Comparison of ENCODE assay signal across 20 mouse cellular contexts in the genomic region with DNA sequence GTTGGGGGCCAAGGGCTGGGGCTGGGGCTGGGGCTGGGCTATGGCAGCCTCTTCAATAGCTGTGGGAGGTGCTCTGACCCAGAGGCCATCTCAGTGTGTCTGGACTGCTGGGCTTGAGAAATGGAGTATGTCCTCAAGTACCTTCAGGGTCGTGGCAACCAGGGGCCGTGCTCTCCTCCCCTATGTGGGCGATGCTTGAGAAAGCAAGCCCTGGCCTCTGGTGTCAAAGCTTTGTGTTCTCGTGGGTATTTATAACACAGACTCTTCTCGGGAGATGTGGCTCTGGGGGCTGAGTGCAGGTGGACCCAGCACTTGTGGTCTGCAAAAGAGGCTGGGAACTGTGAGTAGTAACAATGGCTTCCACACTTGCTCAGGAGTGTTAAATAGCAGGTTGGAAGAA. TPM values are rescaled to one million over a fixed set of nuclear protein-coding genes. Genes with fewer than 3 reads are reported as not detected.
A peak's percentile ranks its signal among the peaks of the same experiment; 100 is the strongest.
DNase-seq lines count a peak whose midpoint lies in the region; ATAC-seq lines count a peak whose summit lies in the region.
"Had no signal": no experiment of that assay in that cellular context is flagged by ENCODE, and none has a peak within 500 bp of the region (broad histone marks: within the 10 kb centered on the region; RNA-seq: fewer than 3 reads in every experiment).

No protein-coding gene starts in this region.

- no peak overlapping the region for H3K9ac ChIP-seq in forebrain, embryonic 13.5 days
- H3K9ac ChIP-seq in hindbrain, embryonic 16.5 days (ENCODE audit: low read depth, low read length), result no peak overlapping the region
- H3K9ac ChIP-seq in midbrain, embryonic 16.5 days (ENCODE audit: low read depth, low read length), result no peak overlapping the region
- no peak overlapping the region for H3K9ac ChIP-seq in limb, embryonic 12.5 days (replicated peaks)
- H3K9ac ChIP-seq: hindbrain, embryonic 13.5 days; limb, embryonic 15.5 days had no signal

- DNase-seq in forebrain, embryonic 10.5 days (ENCODE audit: extremely low spot score, low spot score), result no peak
- DNase-seq in hindbrain, embryonic 10.5 days (ENCODE audit: low spot score), result peak; percentile 39
- DNase-seq in midbrain, embryonic 10.5 days (ENCODE audit: low spot score), result no peak
- no peak for DNase-seq in thymus, postnatal 10 days (ENCODE audit: low spot score in 2 of 2)
- DNase-seq: adrenal gland, adult 2 months; cerebellum, adult 8-10 months; gastrocnemius, postnatal 10 days; heart, adult 18-20 months; midbrain, embryonic 14.5 days; right cerebral cortex, adult 18-20 months had no signal

- H3K4me3 ChIP-seq in forebrain, embryonic 10.5 days, result no peak overlapping the region
- no peak overlapping the region for H3K4me3 ChIP-seq in forebrain, embryonic 13.5 days
- H3K4me3 ChIP-seq in hindbrain, embryonic 10.5 days, result no peak overlapping the region
- H3K4me3 ChIP-seq in hindbrain, embryonic 16.5 days (ENCODE audit: low read length), result no peak overlapping the region
- H3K4me3 ChIP-seq in midbrain, embryonic 10.5 days, result no peak overlapping the region
- H3K4me3 ChIP-seq in midbrain, embryonic 16.5 days (ENCODE audit: low read depth, low read length), result no peak overlapping the region
- no peak overlapping the region for H3K4me3 ChIP-seq in limb, embryonic 12.5 days (replicated peaks)
- H3K4me3 ChIP-seq: hindbrain, embryonic 13.5 days; limb, embryonic 15.5 days had no signal

- H3K27me3 ChIP-seq in forebrain, embryonic 10.5 days (ENCODE audit: poor library complexity, severe bottlenecking), result peaks cover 43% of the 10 kb centered on the region
- peaks cover 22% of the 10 kb centered on the region for H3K27me3 ChIP-seq in forebrain, embryonic 13.5 days
- H3K27me3 ChIP-seq in hindbrain, embryonic 10.5 days (ENCODE audit: insufficient read depth, poor library complexity, severe bottlenecking), result peaks cover 24% of the 10 kb centered on the region
- 0 out of 2 replicates have a peak, but pooled peaks cover 2% of the 10 kb centered on the region for H3K27me3 ChIP-seq in hindbrain, embryonic 16.5 days (replicated peaks; ENCODE audit: control insufficient read depth, insufficient read depth, low read length)
- peaks cover 20% of the 10 kb centered on the region for H3K27me3 ChIP-seq in midbrain, embryonic 10.5 days (ENCODE audit: low read depth, poor library complexity, severe bottlenecking)
- H3K27me3 ChIP-seq in midbrain, embryonic 16.5 days (ENCODE audit: control insufficient read depth, insufficient read depth, low read depth, low read length), result no peaks in the 10 kb centered on the region
- H3K27me3 ChIP-seq in limb, embryonic 12.5 days, result no peaks in the 10 kb centered on the region
- H3K27me3 ChIP-seq: limb, embryonic 15.5 days had no signal

- no peaks in the 10 kb centered on the region for H3K36me3 ChIP-seq in forebrain, embryonic 10.5 days (replicated peaks)
- no peaks in the 10 kb centered on the region for H3K36me3 ChIP-seq in forebrain, embryonic 13.5 days (ENCODE audit: poor library complexity, severe bottlenecking)
- no peaks in the 10 kb centered on the region for H3K36me3 ChIP-seq in hindbrain, embryonic 10.5 days
- H3K36me3 ChIP-seq in hindbrain, embryonic 16.5 days (ENCODE audit: control insufficient read depth, insufficient read depth, low read length), result no peaks in the 10 kb centered on the region
- no peaks in the 10 kb centered on the region for H3K36me3 ChIP-seq in midbrain, embryonic 10.5 days
- no peaks in the 10 kb centered on the region for H3K36me3 ChIP-seq in midbrain, embryonic 16.5 days (ENCODE audit: control insufficient read depth, insufficient read depth, low read length)
- H3K36me3 ChIP-seq in limb, embryonic 12.5 days, result no peaks in the 10 kb centered on the region
- H3K36me3 ChIP-seq: hindbrain, embryonic 13.5 days; limb, embryonic 15.5 days had no signal

- H3K27ac ChIP-seq in forebrain, embryonic 10.5 days, result peak overlapping the region; percentile 78
- no peak overlapping the region for H3K27ac ChIP-seq in forebrain, embryonic 13.5 days
- H3K27ac ChIP-seq in hindbrain, embryonic 10.5 days, result peak overlapping the region; percentile 80
- H3K27ac ChIP-seq in hindbrain, embryonic 16.5 days (ENCODE audit: low read depth, low read length), result no peak overlapping the region
- H3K27ac ChIP-seq in midbrain, embryonic 10.5 days (replicated peaks), result peak overlapping the region; percentile 79
- H3K27ac ChIP-seq in midbrain, embryonic 16.5 days (ENCODE audit: low read length), result no peak overlapping the region
- H3K27ac ChIP-seq in limb, embryonic 12.5 days, result peak overlapping the region; percentile 50
- H3K27ac ChIP-seq: hindbrain, embryonic 13.5 days; limb, embryonic 15.5 days; stomach, postnatal 0 days had no signal

- H3K4me1 ChIP-seq in forebrain, embryonic 10.5 days, result peaks cover 24% of the 10 kb centered on the region
- peaks cover 17% of the 10 kb centered on the region for H3K4me1 ChIP-seq in forebrain, embryonic 13.5 days
- H3K4me1 ChIP-seq in hindbrain, embryonic 10.5 days (replicated peaks), result peaks cover 25% of the 10 kb centered on the region
- no peaks in the 10 kb centered on the region for H3K4me1 ChIP-seq in hindbrain, embryonic 16.5 days (ENCODE audit: control insufficient read depth, insufficient read depth, low read depth, low read length)
- H3K4me1 ChIP-seq in midbrain, embryonic 10.5 days, result peaks cover 25% of the 10 kb centered on the region
- H3K4me1 ChIP-seq in midbrain, embryonic 16.5 days (ENCODE audit: control insufficient read depth, insufficient read depth, low read length), result no peaks in the 10 kb centered on the region
- H3K4me1 ChIP-seq in limb, embryonic 12.5 days (replicated peaks), result peaks cover 40% of the 10 kb centered on the region

- ATAC-seq in forebrain, embryonic 13.5 days, result no peak
- ATAC-seq in hindbrain, embryonic 16.5 days, result no peak
- no peak for ATAC-seq in midbrain, embryonic 16.5 days
- no peak for ATAC-seq in limb, embryonic 12.5 days (ENCODE audit: insufficient number of reproducible peaks, insufficient read depth, low FRiP score, low TSS enrichment, low read depth)
- ATAC-seq: forebrain, embryonic 14.5 days; intestine, embryonic 16.5 days; lung, postnatal 0 days had no signal

- no peaks in the 10 kb centered on the region for H3K9me3 ChIP-seq in forebrain, embryonic 10.5 days
- H3K9me3 ChIP-seq in forebrain, embryonic 13.5 days (replicated peaks), result no peaks in the 10 kb centered on the region
- H3K9me3 ChIP-seq in hindbrain, embryonic 10.5 days, result no peaks in the 10 kb centered on the region
- no peaks in the 10 kb centered on the region for H3K9me3 ChIP-seq in hindbrain, embryonic 16.5 days (ENCODE audit: control insufficient read depth, low read length)
- H3K9me3 ChIP-seq in midbrain, embryonic 10.5 days (replicated peaks), result no peaks in the 10 kb centered on the region
- H3K9me3 ChIP-seq in midbrain, embryonic 16.5 days (replicated peaks; ENCODE audit: control insufficient read depth, low read length, poor library complexity, severe bottlenecking), result no peaks in the 10 kb centered on the region
- H3K9me3 ChIP-seq in limb, embryonic 12.5 days, result no peaks in the 10 kb centered on the region
- H3K9me3 ChIP-seq: hindbrain, embryonic 13.5 days; limb, embryonic 15.5 days had no signal

- H3K4me2 ChIP-seq in forebrain, embryonic 13.5 days, result no peak overlapping the region
- H3K4me2 ChIP-seq in hindbrain, embryonic 16.5 days (ENCODE audit: low read length), result no peak overlapping the region
- no peak overlapping the region for H3K4me2 ChIP-seq in midbrain, embryonic 16.5 days (ENCODE audit: low read length)
- no peak overlapping the region for H3K4me2 ChIP-seq in limb, embryonic 12.5 days
- H3K4me2 ChIP-seq: hindbrain, embryonic 13.5 days; limb, embryonic 15.5 days had no signal

- 60% methylated on average over 5 of the region's 5 CpGs for whole genome bisulfite sequencing in forebrain, embryonic 10.5 days
- 58% methylated on average over 5 of the region's 5 CpGs for WGBS in forebrain, embryonic 13.5 days
- WGBS in hindbrain, embryonic 10.5 days, result 47% methylated on average over 5 of the region's 5 CpGs
- 56% methylated on average over 5 of the region's 5 CpGs for WGBS in hindbrain, embryonic 16.5 days
- WGBS in midbrain, embryonic 10.5 days, result 80% methylated on average over 5 of the region's 5 CpGs
- 60% methylated on average over 5 of the region's 5 CpGs for whole genome bisulfite sequencing in midbrain, embryonic 16.5 days
- WGBS in limb, embryonic 12.5 days, result 69% methylated on average over 5 of the region's 5 CpGs

RNA-seq across cellular contexts. Expression of a gene that starts 53.9 kb away (rescaled TPM):
- polyA plus RNA-seq in forebrain, embryonic 10.5 days (2016; fragmentation: Nextera tagmentation; extraction: Ambion mirVana), result 0.92 and 1.3 TPM in 2 replicates
- polyA plus RNA-seq in forebrain, embryonic 13.5 days (2015; fragmentation: Nextera tagmentation; extraction: Ambion mirVana), result 0.48 and 1.2 TPM in 2 replicates
- 0.98 and 2.3 TPM in 2 replicates for polyA plus RNA-seq in hindbrain, embryonic 10.5 days (2016; fragmentation: Nextera tagmentation; extraction: Ambion mirVana)
- polyA plus RNA-seq in hindbrain, embryonic 16.5 days (2015; fragmentation: Nextera tagmentation; extraction: Ambion mirVana), result 1.3 and 2.2 TPM in 2 replicates
- 0.69 and 1.1 TPM in 2 replicates for polyA plus RNA-seq in midbrain, embryonic 10.5 days (2016; fragmentation: Nextera tagmentation; extraction: Ambion mirVana)
- polyA plus RNA-seq in midbrain, embryonic 16.5 days (2015; fragmentation: Nextera tagmentation; extraction: Ambion mirVana), result 1.1 and 2.2 TPM in 2 replicates
- polyA plus RNA-seq in limb, embryonic 12.5 days (2016; fragmentation: Nextera tagmentation; extraction: Ambion mirVana), result 0.94 and 1.8 TPM in 2 replicates

Comparison
In these comparisons a context has a peak if more than half of its experiments do, and no peak if none do; other contexts are left out.
1. H3K27ac ChIP-seq: peak in forebrain, embryonic 10.5 days (single experiment), hindbrain, embryonic 10.5 days (single experiment), midbrain, embryonic 10.5 days (single experiment) and limb, embryonic 12.5 days (single experiment); none in forebrain, embryonic 13.5 days (single experiment), hindbrain, embryonic 16.5 days (single experiment) and midbrain, embryonic 16.5 days (single experiment).